Mouse (Mus musculus) E14TG2a.4 (cell line): ENCODE measurements at regions not wholly inside any gene's neighbourhood (a gene's known extent, or its start where the extent isn't known, plus 50 kb on each side); places are given as distances from the start of the nearest gene placed in this dataset.

ENCODE experiments used
- H3K27me3 ChIP-seq: 2 replicates; pipeline ENCODE4 v1.6.1; 2014; ENCODE audit warnings: low read length, control low read depth; ENCODE audit not compliant: insufficient read depth
- H3K36me3 ChIP-seq: 2 replicates; pipeline ENCODE4 v1.6.1; 2014; ENCODE audit warnings: low read length, control low read depth; ENCODE audit not compliant: insufficient read depth
- H3K4me1 ChIP-seq: replicated peaks from 2 replicates; pipeline ENCODE4 v1.6.1; 2014; ENCODE audit warnings: low read depth, low read length, control low read depth
- H3K4me3 ChIP-seq: replicated peaks from 2 replicates; pipeline ENCODE4 v1.5.1; 2014; ENCODE audit warnings: mild to moderate bottlenecking, low read length
- H3K9me3 ChIP-seq: 2 replicates; pipeline ENCODE4 v1.6.1; 2014; ENCODE audit warnings: low read length, control low read depth
- CTCF ChIP-seq: conservative IDR thresholded peaks from 2 replicates; pipeline ENCODE4 v1.5.1; 2014; ENCODE audit warnings: low read length
- NANOG ChIP-seq: IDR thresholded peaks from 2 replicates; pipeline ENCODE4 v1.6.1; 2014; ENCODE audit warnings: borderline replicate concordance, low read length, mixed read lengths
- POU5F1 ChIP-seq: IDR thresholded peaks from 2 replicates; pipeline ENCODE4 v1.6.1; 2014; ENCODE audit warnings: low read length, borderline replicate concordance

- no peaks in the 10 kb centered on the region for H3K36me3 ChIP-seq
- H3K9me3 ChIP-seq, result peaks cover 13% of the 10 kb centered on the region; the same call in 1 of the 2 replicates
- peaks cover 11% of the 10 kb centered on the region for H3K4me1 ChIP-seq
- TF ChIP-seq POU5F1 (no peak), NANOG (no peak), CTCF (no peak)
- no peaks in the 10 kb centered on the region for H3K27me3 ChIP-seq
- no peak overlapping the region for H3K4me3 ChIP-seq
Measured at GRCm38 (mm10) chr11:55939983-55940382, 100.8 kb downstream of the Nmur2 start.

- H3K4me1 ChIP-seq, result no peaks in the 10 kb centered on the region
- no peaks in the 10 kb centered on the region for H3K36me3 ChIP-seq
- no peaks in the 10 kb centered on the region for H3K9me3 ChIP-seq
- no peaks in the 10 kb centered on the region for H3K27me3 ChIP-seq
- TF ChIP-seq CTCF, result no peak
- H3K4me3 ChIP-seq, result no peak overlapping the region
Measured at GRCm38 (mm10) chr11:55926366-55926765, 114.4 kb downstream of the Nmur2 start.

GRCm38 (mm10) chr11:55919066-55919465 is 121.7 kb downstream of the Nmur2 start:
- Histone ChIP-seq H3K9me3 (no peaks in the 10 kb centered on the region), H3K27me3 (no peaks in the 10 kb centered on the region), H3K4me3 (no peak overlapping the region), H3K36me3 (no peaks in the 10 kb centered on the region), H3K4me1 (no peaks in the 10 kb centered on the region)
- TF ChIP-seq CTCF (no peak), NANOG (no peak), POU5F1 (no peak)

GRCm38 (mm10) chr11:55918411-55918810 is 122.4 kb downstream of the Nmur2 start:
- Histone ChIP-seq H3K4me1 (no peaks in the 10 kb centered on the region), H3K4me3 (no peak overlapping the region), H3K36me3 (no peaks in the 10 kb centered on the region), H3K27me3 (no peaks in the 10 kb centered on the region), H3K9me3 (no peaks in the 10 kb centered on the region)
- no peak for TF ChIP-seq CTCF
- TF ChIP-seq NANOG, result no peak
- TF ChIP-seq POU5F1, result no peak

DNA sequence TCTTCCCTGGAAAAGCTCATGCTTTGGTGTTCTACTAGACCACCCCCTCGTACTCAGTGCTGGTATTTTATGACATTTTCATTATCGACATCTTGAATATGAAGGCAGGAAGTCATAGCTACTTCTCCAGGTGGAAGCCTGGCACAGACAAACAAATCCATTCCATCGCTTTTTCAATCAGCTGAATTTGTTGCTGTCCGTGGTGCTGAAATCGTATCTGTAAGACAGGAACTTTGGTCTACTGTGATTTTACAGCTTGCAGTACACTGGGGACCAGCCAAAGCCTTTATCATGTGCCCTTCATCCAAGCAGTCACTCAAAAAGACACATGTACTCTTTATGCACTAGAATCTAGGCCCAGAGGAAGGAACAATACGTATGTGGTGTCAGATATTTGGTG is 143.3 kb downstream of the Nmur2 start:
- no peaks in the 10 kb centered on the region for H3K36me3 ChIP-seq
- no peak for TF ChIP-seq NANOG

GRCm38 (mm10) chr11:55890161-55890560 is 150.6 kb downstream of the Nmur2 start:
- H3K36me3 ChIP-seq, result no peaks in the 10 kb centered on the region
- TF ChIP-seq NANOG (no peak), CTCF (no peak), POU5F1 (no peak)
- H3K4me3 ChIP-seq, result no peak overlapping the region
- no peaks in the 10 kb centered on the region; the same call in 1 of the 2 replicates for H3K27me3 ChIP-seq
- H3K4me1 ChIP-seq, result no peaks in the 10 kb centered on the region
- H3K9me3 ChIP-seq, result no peaks in the 10 kb centered on the region

More for the DNA sequence above, 143.3 kb downstream of the Nmur2 start:
- H3K27me3 ChIP-seq, result no peaks in the 10 kb centered on the region
- no peaks in the 10 kb centered on the region for H3K4me1 ChIP-seq
- no peak overlapping the region for H3K4me3 ChIP-seq
- H3K9me3 ChIP-seq, result no peaks in the 10 kb centered on the region

GRCm38 (mm10) chr11:55878631-55879030 is 162.2 kb downstream of the Nmur2 start:
- H3K36me3 ChIP-seq, result no peaks in the 10 kb centered on the region
- no peaks in the 10 kb centered on the region for H3K4me1 ChIP-seq
- TF ChIP-seq POU5F1, result no peak
- TF ChIP-seq NANOG, result no peak
- no peak for TF ChIP-seq CTCF
- no peaks in the 10 kb centered on the region for H3K9me3 ChIP-seq
- H3K27me3 ChIP-seq, result no peaks in the 10 kb centered on the region
- no peak overlapping the region for H3K4me3 ChIP-seq

- no peaks in the 10 kb centered on the region for H3K36me3 ChIP-seq
- no peak for TF ChIP-seq NANOG
- TF ChIP-seq POU5F1, result no peak
- TF ChIP-seq CTCF, result no peak
- H3K4me1 ChIP-seq, result 0 out of 2 replicates have a peak, but pooled peaks cover 4% of the 10 kb centered on the region
- peaks cover 6% of the 10 kb centered on the region for H3K9me3 ChIP-seq
- H3K27me3 ChIP-seq, result no peaks in the 10 kb centered on the region
- H3K4me3 ChIP-seq, result no peak overlapping the region
Measured at GRCm38 (mm10) chr11:55867141-55867540, 173.7 kb downstream of the Nmur2 start.

GRCm38 (mm10) chr11:55859230-55859629 is 181.6 kb downstream of the Nmur2 start:
- TF ChIP-seq POU5F1 (no peak), CTCF (no peak), NANOG (no peak)
- Histone ChIP-seq H3K27me3 (no peaks in the 10 kb centered on the region), H3K9me3 (no peaks in the 10 kb centered on the region), H3K4me1 (0 out of 2 replicates have a peak, but pooled peaks cover 4% of the 10 kb centered on the region), H3K36me3 (no peaks in the 10 kb centered on the region), H3K4me3 (no peak overlapping the region)
